Mouse (Mus musculus): ENCODE results near the gene Gsto1. TPM values are rescaled to one million over a fixed set of nuclear protein-coding genes. Genes with fewer than 3 reads are reported as not detected.

Gsto1 gene
- total and polyA plus RNA-seq, 2 experiments from 2014 or later, result 102 to 136 TPM

- Histone ChIP-seq H3K27ac (no peak overlapping the region), H3K9ac (replicated peaks; ENCODE audit: low read length) (no peak overlapping the region), H3K4me1 (ENCODE audit: insufficient read depth, low read length) (no peaks in the 10 kb centered on the region), H3K4me3 (ENCODE audit: low read length) (no peak overlapping the region), H3K9me3 (ENCODE audit: low read length) (no peaks in the 10 kb centered on the region), H3K4me2 (ENCODE audit: low read depth, low read length) (no peak overlapping the region), H3K36me3 (ENCODE audit: insufficient read depth, low read length) (no peaks in the 10 kb centered on the region), H3K27me3 (ENCODE audit: insufficient read depth, low read length) (no peaks in the 10 kb centered on the region)
- ATAC-seq, result no peak
- no peak for DNase-seq (ENCODE audit: low spot score)
- TF ChIP-seq CTCF (IDR thresholded peaks at IDR 0.05; ENCODE audit: low read depth), result no peak
- 75% methylated on average over 7 of the region's 7 CpGs for WGBS
These were observed 31.8 kb downstream of the Gsto1 start for GRCm38 (mm10) chr19:47886617-47887016.

GRCm38 (mm10) chr19:47887417-47887816, 32.6 kb downstream of the Gsto1 start:
- no peak overlapping the region for H3K4me3 ChIP-seq (ENCODE audit: low read length)
- H3K36me3 ChIP-seq (ENCODE audit: insufficient read depth, low read length), result no peaks in the 10 kb centered on the region
- no peak overlapping the region for H3K27ac ChIP-seq
- no peak overlapping the region for H3K9ac ChIP-seq (replicated peaks; ENCODE audit: low read length)
- ATAC-seq (no peak), DNase-seq (ENCODE audit: low spot score) (no peak)
- H3K4me1 ChIP-seq (ENCODE audit: insufficient read depth, low read length), result no peaks in the 10 kb centered on the region
- no peaks in the 10 kb centered on the region for H3K27me3 ChIP-seq (ENCODE audit: insufficient read depth, low read length)
- no peak for TF ChIP-seq CTCF (IDR thresholded peaks at IDR 0.05; ENCODE audit: low read depth)
- WGBS, result 66% methylated on average over 10 of the region's 10 CpGs
- no peaks in the 10 kb centered on the region for H3K9me3 ChIP-seq (ENCODE audit: low read length)
- no peak overlapping the region for H3K4me2 ChIP-seq (ENCODE audit: low read depth, low read length)

DNA sequence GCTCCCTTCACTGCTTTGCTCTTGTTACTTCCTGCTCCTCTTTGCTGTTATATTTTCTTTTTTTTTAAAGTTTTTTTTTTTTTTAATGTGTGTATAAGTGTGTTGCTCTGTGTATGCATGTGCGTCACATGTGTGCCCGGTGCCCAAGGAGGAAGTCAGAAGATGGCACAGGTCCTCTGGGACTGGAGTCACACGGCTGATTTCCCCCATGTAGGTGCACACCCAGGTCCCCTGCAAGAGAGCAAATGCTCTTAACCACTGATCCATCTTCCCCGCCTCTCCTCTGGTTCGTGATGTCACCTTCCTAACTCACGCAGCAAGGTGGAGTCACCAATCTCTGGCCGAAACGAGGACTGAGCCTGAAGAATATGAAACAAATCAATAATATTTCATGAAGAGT, 33.3 kb downstream of the Gsto1 start:
- H3K9ac ChIP-seq (replicated peaks; ENCODE audit: low read length), result no peak overlapping the region
- H3K4me2 ChIP-seq (ENCODE audit: low read depth, low read length), result no peak overlapping the region
- no peak for DNase-seq (ENCODE audit: low spot score)
- H3K27me3 ChIP-seq (ENCODE audit: insufficient read depth, low read length), result no peaks in the 10 kb centered on the region
- no peaks in the 10 kb centered on the region for H3K9me3 ChIP-seq (ENCODE audit: low read length)
- H3K27ac ChIP-seq, result no peak overlapping the region
- H3K36me3 ChIP-seq (ENCODE audit: insufficient read depth, low read length), result no peaks in the 10 kb centered on the region
- WGBS, result 93% methylated on average over 8 of the region's 8 CpGs
- no peak for TF ChIP-seq CTCF (IDR thresholded peaks at IDR 0.05; ENCODE audit: low read depth)
- H3K4me1 ChIP-seq (ENCODE audit: insufficient read depth, low read length), result no peaks in the 10 kb centered on the region
- no peak for ATAC-seq
- no peak overlapping the region for H3K4me3 ChIP-seq (ENCODE audit: low read length)

DNA sequence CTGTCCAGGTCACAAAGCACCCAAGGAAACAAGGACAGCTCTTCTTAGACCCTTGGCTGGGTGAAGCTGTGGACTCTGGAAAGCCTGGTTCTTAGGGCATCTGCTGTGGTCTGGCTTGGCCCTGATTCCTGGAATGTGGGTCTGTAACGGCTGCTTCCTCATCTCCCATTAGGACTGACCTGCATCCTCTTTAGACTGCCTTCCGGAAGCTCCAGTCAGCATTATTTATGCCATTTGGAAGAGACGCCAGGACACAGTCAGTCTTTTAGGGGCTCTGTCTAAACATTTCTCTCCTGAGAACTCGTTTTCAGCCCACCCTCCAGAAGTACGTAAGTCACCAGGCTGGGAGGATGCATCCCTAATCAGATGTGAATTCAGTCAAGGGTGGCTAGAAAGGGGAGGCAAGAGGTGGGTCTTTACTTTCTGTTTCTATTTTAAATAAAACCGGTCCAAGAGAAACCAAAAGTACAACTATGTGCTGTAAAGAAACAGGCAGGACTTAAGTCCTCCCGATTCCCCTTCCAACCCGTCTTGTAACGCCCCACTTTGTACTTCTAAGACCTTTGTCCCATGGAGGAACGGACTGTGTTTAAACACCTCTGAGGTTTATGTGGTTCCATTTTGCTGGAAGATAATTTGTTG, 35.8 kb downstream of the Gsto1 start:
- H3K4me1 ChIP-seq (ENCODE audit: insufficient read depth, low read length), result no peaks in the 10 kb centered on the region
- WGBS, result 74% methylated on average over 10 of the region's 10 CpGs
- H3K9me3 ChIP-seq (ENCODE audit: low read length), result no peaks in the 10 kb centered on the region
- no peak overlapping the region for H3K4me2 ChIP-seq (ENCODE audit: low read depth, low read length)
- H3K27me3 ChIP-seq (ENCODE audit: insufficient read depth, low read length), result no peaks in the 10 kb centered on the region
- no peak overlapping the region for H3K9ac ChIP-seq (replicated peaks; ENCODE audit: low read length)
- no peak overlapping the region for H3K27ac ChIP-seq
- H3K36me3 ChIP-seq (ENCODE audit: insufficient read depth, low read length), result no peaks in the 10 kb centered on the region
- DNase-seq (ENCODE audit: low spot score) (no peak), ATAC-seq (no peak)
- H3K4me3 ChIP-seq (ENCODE audit: low read length), result no peak overlapping the region
- TF ChIP-seq CTCF (IDR thresholded peaks at IDR 0.05; ENCODE audit: low read depth), result no peak

DNA sequence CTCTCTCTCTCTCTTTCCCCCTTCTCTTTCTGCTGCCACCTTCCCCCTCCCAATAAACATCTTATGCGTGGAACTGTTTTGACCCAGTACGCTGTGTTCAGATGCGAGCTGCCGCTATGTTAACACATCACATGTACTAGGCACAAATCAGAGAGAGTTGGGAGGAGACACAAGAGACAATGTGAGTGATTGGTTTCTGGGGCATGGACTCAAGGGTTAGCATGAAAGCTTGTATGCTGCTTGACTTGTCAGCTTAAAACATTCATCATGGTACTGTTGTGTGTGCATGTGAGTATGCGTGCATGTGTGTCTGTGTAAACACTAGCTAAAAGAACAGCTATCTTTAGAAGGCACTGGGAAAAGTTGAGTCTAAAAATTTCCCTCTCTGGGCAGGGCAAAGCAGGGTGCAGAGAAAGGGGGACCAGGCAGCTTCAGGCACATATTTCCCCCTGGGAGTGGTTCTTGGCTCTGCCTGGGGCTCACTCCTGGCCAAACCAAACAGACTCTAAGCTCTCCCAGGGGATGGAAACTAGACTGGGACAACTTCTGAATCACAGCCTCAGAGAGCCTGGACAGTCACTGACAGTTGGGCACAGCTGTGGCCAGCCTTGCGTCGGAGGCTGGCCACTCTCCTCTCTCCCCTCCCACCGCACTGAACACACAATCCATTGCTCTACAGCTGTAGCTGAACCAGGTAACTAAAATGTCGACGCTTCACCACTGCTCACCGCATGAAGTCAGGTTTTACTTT, 37.0 kb downstream of the Gsto1 start:
- WGBS, result 81% methylated on average over 11 of the region's 11 CpGs
- ATAC-seq, result no peak

GRCm38 (mm10) chr19:47893092-47893491, 38.3 kb downstream of the Gsto1 start:
- no peaks in the 10 kb centered on the region for H3K4me1 ChIP-seq (ENCODE audit: insufficient read depth, low read length)
- ATAC-seq (no peak), DNase-seq (ENCODE audit: low spot score) (no peak)
- no peaks in the 10 kb centered on the region for H3K36me3 ChIP-seq (ENCODE audit: insufficient read depth, low read length)
- H3K4me2 ChIP-seq (ENCODE audit: low read depth, low read length), result no peak overlapping the region
- no peak overlapping the region for H3K4me3 ChIP-seq (ENCODE audit: low read length)
- H3K27ac ChIP-seq, result no peak overlapping the region
- no peaks in the 10 kb centered on the region for H3K9me3 ChIP-seq (ENCODE audit: low read length)
- no peak for TF ChIP-seq CTCF (IDR thresholded peaks at IDR 0.05; ENCODE audit: low read depth)
- WGBS, result 82% methylated on average over 6 of the region's 6 CpGs
- H3K9ac ChIP-seq (replicated peaks; ENCODE audit: low read length), result no peak overlapping the region
- no peaks in the 10 kb centered on the region for H3K27me3 ChIP-seq (ENCODE audit: insufficient read depth, low read length)

More for the DNA sequence above, 37.0 kb downstream of the Gsto1 start:
- Histone ChIP-seq H3K4me2 (ENCODE audit: low read depth, low read length) (no peak overlapping the region), H3K27me3 (ENCODE audit: insufficient read depth, low read length) (no peaks in the 10 kb centered on the region), H3K36me3 (ENCODE audit: insufficient read depth, low read length) (no peaks in the 10 kb centered on the region), H3K9me3 (ENCODE audit: low read length) (no peaks in the 10 kb centered on the region), H3K27ac (no peak overlapping the region), H3K4me1 (ENCODE audit: insufficient read depth, low read length) (no peaks in the 10 kb centered on the region), H3K9ac (replicated peaks; ENCODE audit: low read length) (no peak overlapping the region), H3K4me3 (ENCODE audit: low read length) (no peak overlapping the region)
- TF ChIP-seq CTCF (IDR thresholded peaks at IDR 0.05; ENCODE audit: low read depth), result no peak
- DNase-seq (ENCODE audit: low spot score), result no peak

All from hindbrain, postnatal 0 days (tissue).